Mouse (Mus musculus): ENCODE data around the gene Cyp11a1.

- TF ChIP-seq POLR2A (IDR thresholded peaks at IDR 0.05; ENCODE audit: borderline replicate concordance, extremely low read depth, low read depth, low read length): no peak
- TF ChIP-seq CTCF (IDR thresholded peaks at IDR 0.05; ENCODE audit: insufficient read depth, low read length): no peak
Measured at GRCm38 (mm10) chr9:58060677-58061667, 54.8 kb downstream of the Cyp11a1 start.

Measured in lung, adult 2 months (tissue).